Mouse (Mus musculus) telencephalon, adult 2 months (tissue): ENCODE results near the gene Hcn3.

Experiments
- DNase-seq: peaks from one replicate; pipeline ENCODE4 v3.0.0-alpha.2; 2011; ENCODE audit warnings: low read depth, low spot score

The Hcn3 gene

DNA sequence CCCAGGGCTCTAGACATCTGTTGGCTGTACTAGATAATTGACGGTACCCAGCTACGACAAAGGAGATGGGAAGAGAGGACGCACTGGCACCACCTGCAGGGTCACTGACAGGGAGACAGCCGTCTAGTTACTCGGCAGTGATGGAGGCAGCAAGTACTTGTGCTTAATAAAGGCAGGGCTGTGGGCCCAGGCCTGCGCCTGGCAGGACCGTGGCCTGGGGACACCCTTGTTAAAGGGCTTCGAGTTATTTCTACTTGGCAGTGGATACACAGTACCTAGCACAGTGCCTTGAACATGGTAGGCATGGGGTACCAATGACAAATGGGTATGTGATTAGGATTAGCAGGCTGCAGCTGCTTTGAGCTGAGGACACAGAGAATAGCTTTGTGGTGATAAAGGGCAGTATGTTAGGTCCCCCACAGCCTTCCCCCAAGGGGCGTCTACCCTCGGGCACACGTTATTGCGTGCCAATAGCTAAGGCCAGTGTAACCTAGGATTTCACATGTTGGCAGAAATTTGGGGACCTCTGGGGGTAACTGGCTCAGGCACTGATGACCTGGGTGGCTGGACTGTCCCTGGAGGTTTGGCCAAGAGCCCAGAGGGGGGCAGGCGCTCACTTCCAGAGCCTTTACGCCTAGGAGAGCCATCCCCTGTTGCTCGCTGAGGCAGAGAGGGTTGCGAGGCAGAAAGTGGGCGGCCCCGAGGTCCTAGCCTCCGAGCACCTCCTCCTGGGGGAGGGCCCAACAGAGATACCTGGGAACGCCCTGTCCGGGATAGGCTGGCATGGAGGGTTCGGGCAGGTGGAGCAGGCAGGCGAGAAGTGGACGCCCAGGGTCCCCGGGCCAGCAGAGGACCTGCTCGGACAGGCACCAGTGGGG lies 12.7 kb downstream of the Hcn3 start:
- no peak for DNase-seq

GRCm38 (mm10) chr3:89145566-89145965 lies 14.4 kb downstream of the Hcn3 start:
- DNase-seq = no peak

GRCm38 (mm10) chr3:89144821-89145220 lies 15.2 kb downstream of the Hcn3 start:
- DNase-seq = no peak

DNA sequence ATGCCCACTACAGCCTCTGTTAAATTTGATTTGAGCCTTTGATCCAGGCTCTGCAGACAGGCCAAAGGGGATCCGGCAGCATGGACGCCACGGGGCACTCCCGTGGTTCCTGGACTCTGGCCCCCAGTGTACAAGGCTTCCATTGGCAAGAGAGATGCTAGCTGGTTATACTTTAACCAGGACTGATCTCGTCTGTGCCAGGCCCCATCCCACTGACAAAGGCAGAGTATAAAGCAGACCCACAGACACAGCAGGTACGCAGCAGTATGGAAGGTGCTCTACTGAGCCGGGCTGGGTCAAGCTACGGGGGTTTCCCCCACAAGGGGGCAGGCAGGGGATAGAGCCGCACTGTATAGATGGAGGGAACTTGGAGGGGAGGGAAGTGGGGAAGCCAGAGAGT lies 23.6 kb downstream of the Hcn3 start:
- DNase-seq = no peak

DNA sequence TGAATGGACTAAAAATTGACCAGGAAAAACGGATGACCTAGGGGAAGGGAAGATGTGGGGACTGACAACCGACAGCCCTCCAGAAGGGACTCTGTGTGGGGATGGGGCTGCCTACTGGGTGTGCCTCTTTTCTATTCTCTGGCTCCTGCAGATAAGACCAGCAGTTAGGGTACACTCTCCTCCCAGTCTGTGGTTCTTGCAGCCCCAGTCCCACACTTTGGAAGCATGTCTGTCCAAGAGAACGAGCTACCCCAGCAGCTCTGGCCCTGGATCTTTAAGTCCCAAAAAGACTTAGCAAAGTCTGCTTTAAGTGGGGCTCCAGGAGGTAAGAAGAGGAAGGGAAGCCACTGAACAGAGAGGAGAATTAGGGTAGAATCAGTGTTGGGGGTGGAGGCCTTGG lies 24.0 kb downstream of the Hcn3 start, which contains the start of gene Pklr:
Gene Pklr, plus strand, starts transcription at position 185 of the 400 bp plus-strand sequence.
- DNase-seq = no peak

- no peak for DNase-seq
Measured at GRCm38 (mm10) chr3:89133752-89134151, 26.2 kb downstream of the Hcn3 start.

GRCm38 (mm10) chr3:89133063-89133450 lies 26.9 kb downstream of the Hcn3 start:
- DNase-seq = no peak

GRCm38 (mm10) chr3:89132285-89133062 lies 27.5 kb downstream of the Hcn3 start:
- peak; percentile 33 for DNase-seq

GRCm38 (mm10) chr3:89131816-89132215 lies 28.2 kb downstream of the Hcn3 start:
- DNase-seq = peak; percentile 93

GRCm38 (mm10) chr3:89129908-89130307 lies 30.1 kb downstream of the Hcn3 start:
- DNase-seq = no peak

- DNase-seq = no peak
Measured at GRCm38 (mm10) chr3:89125981-89126380, 34.0 kb downstream of the Hcn3 start.

GRCm38 (mm10) chr3:89124241-89124640 lies 35.8 kb downstream of the Hcn3 start:
- no peak for DNase-seq

- DNase-seq = no peak
Measured at GRCm38 (mm10) chr3:89123313-89123712, 36.7 kb downstream of the Hcn3 start.

DNA sequence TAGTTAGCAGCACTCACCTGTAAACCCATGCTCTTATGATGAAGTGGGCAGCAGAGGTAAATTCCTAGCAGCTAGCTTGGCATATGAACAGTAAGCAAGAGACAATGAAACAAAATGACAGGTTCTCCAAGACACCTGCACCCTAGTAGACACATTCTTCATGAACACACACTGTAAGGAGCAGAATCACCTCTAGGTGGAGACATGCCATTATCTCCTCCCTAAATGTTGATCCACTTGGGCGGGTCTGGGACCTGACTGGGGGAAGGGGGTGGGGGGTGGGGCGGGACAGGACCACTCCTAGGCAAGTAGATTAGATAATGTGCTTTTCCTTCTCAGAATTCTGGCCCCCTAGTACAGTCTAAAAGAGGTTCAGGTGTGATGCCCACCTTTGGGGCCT lies 44.5 kb downstream of the Hcn3 start:
- DNase-seq = no peak

- DNase-seq = no peak
Measured at GRCm38 (mm10) chr3:89113058-89113457, 46.9 kb downstream of the Hcn3 start.

GRCm38 (mm10) chr3:89108146-89108545 lies 51.9 kb downstream of the Hcn3 start:
- DNase-seq = no peak

GRCm38 (mm10) chr3:89107545-89107944 lies 52.5 kb downstream of the Hcn3 start:
- no peak for DNase-seq

- DNase-seq = no peak
Measured at GRCm38 (mm10) chr3:89106881-89107280, 53.1 kb downstream of the Hcn3 start.

DNA sequence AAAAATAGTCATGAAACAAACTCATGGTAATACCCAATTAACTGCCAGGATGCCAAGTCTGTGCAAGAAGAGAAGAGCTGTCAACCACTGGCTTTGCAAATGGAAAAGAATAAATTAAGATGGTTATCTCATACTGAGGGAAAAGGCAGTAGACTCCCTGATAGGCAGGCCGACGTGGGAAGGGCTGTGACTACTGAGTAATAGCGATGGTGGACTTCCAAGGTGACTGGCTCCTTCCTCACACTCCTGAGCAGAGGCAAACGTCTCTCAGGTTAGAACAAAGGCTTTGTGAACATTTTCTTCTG lies 56.8 kb downstream of the Hcn3 start:
- no peak for DNase-seq

DNA sequence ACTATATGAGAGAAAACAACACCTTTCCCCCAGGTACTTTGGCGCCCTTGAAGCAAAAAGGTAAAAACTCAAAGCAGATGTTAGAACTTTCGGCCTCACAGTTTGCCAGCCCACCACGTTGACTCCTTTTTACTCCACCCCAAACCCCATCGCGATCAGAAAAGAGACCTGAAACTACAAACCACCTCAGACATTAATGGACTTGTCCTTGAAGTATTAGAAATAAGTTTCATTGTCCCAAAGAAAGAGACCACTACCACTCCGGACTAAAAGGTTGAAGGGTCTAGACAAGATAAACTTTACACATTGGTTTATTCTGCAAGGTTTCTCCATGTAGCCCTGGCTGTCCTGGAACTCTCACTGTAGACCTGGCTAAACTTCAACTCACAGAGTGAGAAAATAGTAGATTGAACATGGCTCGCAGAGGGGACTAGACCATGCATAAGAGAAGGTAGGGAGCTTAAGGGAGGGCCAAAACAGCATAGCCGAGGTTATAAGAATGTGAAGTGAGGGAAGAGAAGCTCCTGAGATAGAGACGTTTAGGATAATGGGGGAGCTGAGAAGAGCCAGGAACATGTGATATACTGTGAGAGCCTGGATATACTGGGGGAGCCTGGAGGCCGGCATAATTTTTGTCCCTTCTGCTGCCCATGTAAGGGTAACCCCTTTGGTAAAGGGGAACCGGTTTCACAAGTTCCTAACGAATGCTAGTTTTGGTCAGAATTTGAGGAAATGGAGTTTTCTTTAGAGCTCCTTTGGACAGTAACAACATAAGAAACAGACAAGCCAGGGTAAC lies 57.3 kb downstream of the Hcn3 start:
- DNase-seq = no peak

GRCm38 (mm10) chr3:89101812-89102494 lies 58.0 kb downstream of the Hcn3 start, which contains the start of gene Fdps:
Fdps (minus strand) TSS chr3:89101959.
- peak; percentile 100 for DNase-seq

DNA sequence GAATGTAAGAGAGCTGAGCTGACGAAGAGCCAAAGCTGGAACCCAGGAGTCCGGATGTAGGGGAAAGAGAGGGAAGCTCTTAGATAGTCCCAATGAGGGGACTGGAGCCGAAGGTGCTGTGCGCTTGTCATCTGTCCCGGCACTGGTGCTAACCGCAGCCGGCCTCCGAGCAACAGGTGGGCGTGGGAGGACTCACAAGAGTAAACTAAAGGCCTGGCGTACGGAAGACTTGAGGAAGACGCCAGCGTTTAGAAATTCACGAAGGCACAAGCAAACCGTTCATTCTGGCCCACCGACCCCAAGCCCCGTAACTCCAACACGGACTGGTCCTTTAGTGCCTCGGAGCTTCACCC lies 58.6 kb downstream of the Hcn3 start:
- no peak for DNase-seq
